Mouse (Mus musculus) ES-E14 (cell line): ENCODE measurements around the gene Mgll. TPM values are rescaled to one million over a fixed set of nuclear protein-coding genes. Genes with fewer than 3 reads are reported as not detected.

Experiments
- DNase-seq: peaks from one replicate; pipeline ENCODE4 v3.0.0-alpha.2; 2013; ENCODE audit warnings: low read depth, low spot score
- H3K27ac ChIP-seq: 2 replicates; pipeline ENCODE4 v1.5.1; 2012; ENCODE audit warnings: low read depth, mild to moderate bottlenecking, low read length, moderate library complexity, mixed read lengths; ENCODE audit not compliant: poor library complexity, insufficient read depth, severe bottlenecking
- H3K36me3 ChIP-seq: 2 replicates; pipeline ENCODE4 v1.6.1; 2012; ENCODE audit warnings: mild to moderate bottlenecking, low read length, moderate library complexity, mixed read lengths; ENCODE audit not compliant: control insufficient read depth, poor library complexity, insufficient read depth, severe bottlenecking
- H3K4me1 ChIP-seq, 2 experiments: fragments of 150-350 bp in 1 of 2; sonication (generic) in 1 of 2; 2 replicates each; pipeline ENCODE4 v1.6.1; 2012; ENCODE audit warnings: low read length in 2 of 2, mild to moderate bottlenecking in 1 of 2, mixed read lengths in 1 of 2; ENCODE audit not compliant: control insufficient read depth in 2 of 2, insufficient read depth in 2 of 2, poor library complexity in 1 of 2
- H3K4me3 ChIP-seq, 2 experiments: fragments of 150-350 bp in 1 of 2; sonication (generic) in 1 of 2; 2 replicates each; pipeline ENCODE4 v1.5.1; 2012; ENCODE audit warnings: low read length in 2 of 2, low read depth in 1 of 2, mild to moderate bottlenecking in 1 of 2, mixed read lengths in 1 of 2; ENCODE audit not compliant: insufficient read depth in 1 of 2, poor library complexity in 1 of 2, severe bottlenecking in 1 of 2
- H3K9ac ChIP-seq: 2 replicates; pipeline ENCODE4 v1.6.1; 2012; ENCODE audit warnings: low read depth, mild to moderate bottlenecking, low read length, mixed read lengths; ENCODE audit not compliant: poor library complexity, insufficient read depth, severe bottlenecking
- H3K9me3 ChIP-seq: fragments of 150-350 bp; sonication (generic); 2 replicates; pipeline ENCODE4 v1.6.1; 2012; ENCODE audit warnings: low read depth, mild to moderate bottlenecking, low read length; ENCODE audit not compliant: control insufficient read depth, insufficient read depth
- CHD2 ChIP-seq: IDR thresholded peaks from 2 replicates; pipeline ENCODE4 v1.6.1; 2014; ENCODE audit warnings: mild to moderate bottlenecking, low read depth, low read length, inconsistent platforms
- HCFC1 ChIP-seq: IDR thresholded peaks from 2 replicates; pipeline ENCODE4 v1.6.1; 2012; ENCODE audit warnings: low read length, inconsistent platforms, borderline replicate concordance; ENCODE audit not compliant: insufficient read depth
- MAFK ChIP-seq: IDR thresholded peaks from 2 replicates; pipeline ENCODE4 v1.6.1; 2014; ENCODE audit warnings: mild to moderate bottlenecking, low read depth, low read length, inconsistent platforms; ENCODE audit not compliant: insufficient read depth
- ZC3H11A ChIP-seq: IDR thresholded peaks from 2 replicates; pipeline ENCODE4 v1.6.1; 2012; ENCODE audit warnings: low read depth, mild to moderate bottlenecking, inconsistent platforms, low read length, borderline replicate concordance
- ZNF384 ChIP-seq: IDR thresholded peaks from 2 replicates; pipeline ENCODE4 v1.6.1; 2012; ENCODE audit warnings: low read depth, low read length, inconsistent platforms
- in situ Hi-C, 2 experiments: fragments of 600-800 bp; cut with MboI; formaldehyde crosslinking; loops; one replicate each; pipeline ENCODE4 v1.15.1; 2025; ENCODE audit warnings: low sequenced_read_pairs in 2 of 2, inconsistent platforms in 1 of 2; ENCODE audit not compliant: unreplicated experiment in 2 of 2
- total RNA-seq: library from RNA; depleted of rRNA; stranded (reverse); fragments of 300-350 nt; gene quantifications from 2 replicates; pipeline ENCODE4 v1.2.3, GENCODE M21; 2012

The Mgll gene
- total RNA-seq, 1 experiment = 8.4 TPM

- TF ChIP-seq MAFK = no peak
- TF ChIP-seq ZC3H11A = no peak
- TF ChIP-seq HCFC1 = no peak
- TF ChIP-seq ZNF384 = no peak
- TF ChIP-seq CHD2 = no peak
- Histone ChIP-seq H3K36me3 (no peaks in the 10 kb centered on the region), H3K27ac (no peak overlapping the region), H3K4me1 (peaks cover 0 to 11% of the 10 kb centered on the region in 2 experiments; a peak in 2 of 4 replicates), H3K9ac (no peak overlapping the region), H3K9me3 (no peaks in the 10 kb centered on the region), H3K4me3 (no peak overlapping the region)
- DNase-seq = no peak
- in situ Hi-C loops = no loop called here
Observed at GRCm38 (mm10) chr6:88844901-88845565, 120.8 kb downstream of the Mgll start.

DNA sequence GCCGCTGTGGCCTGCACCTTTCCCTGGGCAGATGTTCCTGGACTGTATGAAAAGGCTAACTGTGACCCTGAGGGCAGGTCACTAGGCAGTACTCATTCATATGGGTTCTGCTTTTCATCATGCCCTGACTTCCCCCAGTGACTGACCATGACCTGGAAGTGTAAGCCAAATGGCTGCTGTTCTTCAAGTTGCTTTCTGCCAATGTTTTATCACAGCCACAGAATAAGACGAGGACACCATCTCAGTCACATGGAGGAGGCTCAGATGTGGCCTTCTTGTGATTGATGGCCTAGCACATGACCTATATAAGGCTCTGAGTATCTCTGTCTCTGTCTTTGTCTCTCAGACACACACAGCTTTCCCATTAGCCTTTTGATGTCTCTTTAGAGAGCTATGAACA lies 123.4 kb downstream of the Mgll start:
- Histone ChIP-seq H3K27ac (no peak overlapping the region), H3K4me1 (peaks cover 0 to 7% of the 10 kb centered on the region in 2 experiments; a peak in 2 of 4 replicates), H3K36me3 (no peaks in the 10 kb centered on the region), H3K9ac (no peak overlapping the region), H3K4me3 (no peak overlapping the region), H3K9me3 (no peaks in the 10 kb centered on the region)
- TF ChIP-seq CHD2 (no peak), MAFK (no peak), ZNF384 (no peak), HCFC1 (no peak), ZC3H11A (no peak)
- in situ Hi-C loops = no loop called here
- no peak for DNase-seq

DNA sequence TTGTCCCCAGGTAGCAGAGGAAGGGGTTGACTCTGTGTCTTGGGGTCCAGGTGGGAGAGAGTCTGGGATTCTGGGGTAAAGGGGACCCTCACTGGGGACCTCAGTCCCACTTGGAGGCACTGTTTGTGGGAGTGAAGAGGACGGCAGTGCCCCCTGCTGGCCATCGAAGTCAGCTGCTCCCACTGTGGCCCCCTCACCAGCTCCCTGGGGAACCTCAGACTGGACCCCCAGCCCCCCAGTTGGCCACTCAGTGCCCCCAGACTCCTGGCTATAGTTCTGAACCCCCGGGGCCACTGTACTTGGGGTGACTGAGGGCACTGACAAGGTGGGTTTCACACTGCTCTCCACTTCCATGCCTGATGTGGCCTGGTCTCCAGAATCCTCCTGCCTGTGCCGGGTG lies 125.1 kb downstream of the Mgll start:
- in situ Hi-C loops = no loop called here
- 0 out of 4 replicates have a peak, but pooled peaks cover 0 to under 1% of the 10 kb centered on the region in 2 experiments for H3K4me1 ChIP-seq
- DNase-seq = no peak
- TF ChIP-seq CHD2 (no peak), HCFC1 (no peak), MAFK (no peak), ZNF384 (no peak), ZC3H11A (no peak)
- no peak overlapping the region for H3K4me3 ChIP-seq
- no peaks in the 10 kb centered on the region for H3K9me3 ChIP-seq
- H3K36me3 ChIP-seq = no peaks in the 10 kb centered on the region
- no peak overlapping the region for H3K27ac ChIP-seq
- no peak overlapping the region for H3K9ac ChIP-seq

DNA sequence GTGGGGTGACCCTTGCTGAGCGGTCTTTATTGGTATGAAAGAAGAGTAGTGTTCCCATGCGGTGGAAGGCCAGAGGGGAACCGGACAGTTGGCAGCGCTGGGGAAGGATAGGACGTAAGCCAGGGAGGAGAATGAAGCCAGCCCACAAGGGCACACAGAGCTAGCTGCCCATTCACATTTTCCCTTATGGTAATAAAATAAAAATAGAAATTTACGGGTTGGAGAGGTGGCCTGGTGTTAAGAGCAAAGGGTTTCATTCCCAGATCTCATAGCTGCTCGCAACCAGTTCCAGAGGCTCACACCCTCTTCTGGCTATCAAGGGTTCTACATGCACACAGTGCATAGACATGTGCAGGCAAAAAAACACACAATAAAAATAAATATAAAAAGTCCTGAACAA lies 125.8 kb downstream of the Mgll start:
- no peaks in the 10 kb centered on the region for H3K9me3 ChIP-seq
- no peak overlapping the region for H3K4me3 ChIP-seq
- no peak for DNase-seq
- no peaks in the 10 kb centered on the region for H3K4me1 ChIP-seq
- in situ Hi-C loops = loop anchor here in 1 of 2 experiments (10.0 kb wide), 1 partner anchor 295 kb away; no protein-coding TSS in a partner anchor
- no peak overlapping the region for H3K27ac ChIP-seq
- H3K9ac ChIP-seq = no peak overlapping the region
- no peak for TF ChIP-seq ZC3H11A
- no peak for TF ChIP-seq CHD2
- TF ChIP-seq ZNF384 = no peak
- TF ChIP-seq HCFC1 = no peak
- TF ChIP-seq MAFK = no peak
- H3K36me3 ChIP-seq = no peaks in the 10 kb centered on the region
